Mouse (Mus musculus) hematopoietic stem cell, adult 5-6 weeks (primary cell): ENCODE results near the gene Smurf2. TPM values are rescaled to one million over a fixed set of nuclear protein-coding genes. Genes with fewer than 3 reads are reported as not detected.
A peak's percentile ranks its signal among the peaks of the same experiment; 100 is the strongest.
"Not testable (repeated sequence)": the region's sequence is repeated elsewhere in the genome, so short reads cannot be mapped to it uniquely, and the experiment has no call there.

Experiments used
- ATAC-seq, 2 experiments: fragments of 125-278 bp in 1 of 2; replicated peaks in 1 of 2; 2 replicates each; pipeline ENCODE4 v1.8.0; 2016 to 2017; ENCODE audit warnings: inconsistent platforms in 2 of 2, mild to moderate bottlenecking in 2 of 2, moderate number of reproducible peaks in 2 of 2, low read depth in 1 of 2, moderate TSS enrichment in 1 of 2; ENCODE audit not compliant: low FRiP score in 2 of 2, poor library complexity in 2 of 2, severe bottlenecking in 2 of 2, insufficient read depth in 1 of 2, low TSS enrichment in 1 of 2
- total RNA-seq: library from RNA; stranded (forward); fragments of 172-1452, 232-1000 nt; gene quantifications from 2 replicates; pipeline ENCODE4 v1.2.3, GENCODE M21; 2017

The Smurf2 gene
- total RNA-seq, 1 experiment from 2014 or later, result 50.8 TPM

GRCm38 (mm10) chr11:106788026-106788774, 132.3 kb downstream of the Smurf2 start:
- peak; percentile 52 to 68 for ATAC-seq

DNA sequence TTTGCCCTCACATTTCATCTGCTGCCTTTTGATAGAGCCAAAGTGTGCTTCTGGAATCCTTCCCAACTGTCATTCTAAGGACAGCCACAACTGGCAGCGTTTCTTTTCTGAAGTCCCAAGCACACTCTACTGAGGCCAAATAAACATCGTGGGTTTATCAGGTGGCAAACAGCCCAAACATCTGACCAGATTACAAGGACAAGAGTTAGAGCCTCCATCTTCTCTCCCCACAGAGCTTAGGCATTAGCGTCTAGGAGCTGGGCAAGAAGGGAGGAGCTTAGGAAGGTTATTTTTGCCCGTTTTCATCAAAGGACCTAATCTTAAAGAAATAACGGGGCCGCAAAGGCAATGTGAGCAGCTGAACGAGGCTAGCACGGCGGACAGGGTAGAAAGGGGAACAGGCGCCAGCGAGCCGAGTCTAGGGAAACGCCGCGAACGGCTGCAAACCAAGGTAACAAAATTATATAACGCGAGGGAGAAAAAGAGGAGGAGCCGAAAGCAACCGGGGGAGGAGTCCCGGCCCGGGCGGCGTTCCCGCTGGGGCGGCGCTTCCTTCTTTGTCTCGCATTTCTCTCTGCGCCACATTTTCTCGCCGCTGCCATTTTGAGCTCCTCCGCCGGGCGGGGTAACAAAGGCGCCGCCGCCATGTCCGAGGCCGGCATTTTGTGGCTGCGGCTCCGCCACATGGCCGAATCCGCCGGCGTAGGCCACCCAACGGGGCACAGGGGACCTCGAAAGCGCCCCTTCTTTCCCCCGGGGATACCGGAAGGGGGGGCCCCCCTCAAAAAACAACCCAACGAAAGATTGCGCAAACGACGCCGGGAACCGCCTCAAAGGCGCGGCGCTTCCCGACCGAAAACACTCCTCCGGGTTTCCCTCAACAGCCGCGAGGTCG, 133.1 kb downstream of the Smurf2 start:
- peak; percentile 6 to 15 for ATAC-seq

GRCm38 (mm10) chr11:106785043-106785442, 135.5 kb downstream of the Smurf2 start:
- no peak for ATAC-seq

GRCm38 (mm10) chr11:106784476-106784875, 136.0 kb downstream of the Smurf2 start:
- ATAC-seq, result no peak

GRCm38 (mm10) chr11:106782841-106783764, 137.4 kb downstream of the Smurf2 start:
- no peak for ATAC-seq

- not testable (repeated sequence) for ATAC-seq
Observed at GRCm38 (mm10) chr11:106782271-106782670, 138.2 kb downstream of the Smurf2 start.

GRCm38 (mm10) chr11:106780590-106781220, 139.8 kb downstream of the Smurf2 start:
- ATAC-seq, result no peak

GRCm38 (mm10) chr11:106780089-106780425, 140.5 kb downstream of the Smurf2 start:
- no peak; a peak in 1 of 4 replicates for ATAC-seq

GRCm38 (mm10) chr11:106779388-106780088, 141.0 kb downstream of the Smurf2 start, which contains the start of gene Polg2:
Gene Polg2, minus strand, starts transcription at chr11:106779537.
- ATAC-seq, result peak; percentile 82 to 90

DNA sequence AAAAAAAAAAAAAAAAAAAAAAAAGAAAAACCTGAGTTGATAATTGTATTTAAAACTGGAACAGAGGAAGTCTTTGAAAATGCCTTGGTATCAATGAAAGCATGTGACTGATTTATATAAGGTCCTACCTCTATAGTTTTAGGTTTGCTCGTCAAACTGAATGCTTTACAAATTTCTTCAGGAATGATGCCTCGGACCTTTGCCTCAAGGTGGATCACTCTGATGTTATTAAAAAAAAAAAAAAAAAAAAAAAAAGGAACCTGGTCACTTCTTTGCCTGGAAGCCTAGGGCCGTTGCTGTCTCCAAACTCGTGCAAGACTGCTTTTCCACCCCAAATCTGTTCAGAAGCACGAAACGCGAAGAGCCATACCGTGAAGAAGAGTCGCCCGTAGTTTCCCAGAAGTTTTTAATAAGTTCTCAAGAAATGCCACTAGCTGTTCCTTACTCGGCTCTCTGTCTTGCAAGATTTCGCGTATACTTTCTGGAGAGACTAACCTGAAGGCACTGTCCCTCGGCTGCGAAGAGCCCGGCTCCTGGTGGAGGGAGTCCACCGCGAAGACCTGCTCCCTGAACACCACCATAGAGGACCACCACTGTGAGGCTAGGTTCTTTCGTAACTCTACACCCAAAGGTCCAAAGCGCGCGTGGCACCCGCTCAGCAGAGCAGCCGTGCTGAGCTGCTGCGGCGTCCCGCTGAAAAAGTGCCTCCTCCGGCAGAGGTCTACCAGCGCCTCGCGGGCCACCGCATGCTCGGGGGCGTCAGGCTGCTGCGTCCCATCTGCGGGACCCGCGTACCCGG, 141.7 kb downstream of the Smurf2 start:
- peak in 1 of 2 experiments; percentile 5; a peak in 2 of 4 replicates for ATAC-seq

- no peak for ATAC-seq
Observed at GRCm38 (mm10) chr11:106778132-106778531, 142.4 kb downstream of the Smurf2 start.

- ATAC-seq, result no peak
Observed at GRCm38 (mm10) chr11:106777395-106777794, 143.1 kb downstream of the Smurf2 start.

DNA sequence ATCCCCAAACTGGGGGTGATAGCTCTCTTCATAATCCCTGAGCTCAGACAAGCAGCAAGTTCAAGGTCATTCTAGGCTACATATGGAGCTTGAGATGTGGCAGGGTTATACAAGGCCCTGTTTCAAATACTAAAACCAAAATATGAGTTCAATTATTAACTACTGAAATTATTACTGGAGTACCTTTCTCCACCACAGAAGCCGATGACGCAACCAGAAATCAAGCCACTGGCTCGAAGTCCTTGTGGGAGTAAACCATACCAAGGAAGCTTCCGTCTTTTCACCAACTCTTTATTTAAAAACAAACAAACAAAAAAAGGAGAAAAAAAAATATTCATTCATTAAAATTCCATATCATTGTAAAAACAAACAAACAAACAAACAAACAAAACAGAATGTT, 143.6 kb downstream of the Smurf2 start:
- ATAC-seq, result no peak

GRCm38 (mm10) chr11:106773061-106773460, 147.5 kb downstream of the Smurf2 start:
- no peak for ATAC-seq

DNA sequence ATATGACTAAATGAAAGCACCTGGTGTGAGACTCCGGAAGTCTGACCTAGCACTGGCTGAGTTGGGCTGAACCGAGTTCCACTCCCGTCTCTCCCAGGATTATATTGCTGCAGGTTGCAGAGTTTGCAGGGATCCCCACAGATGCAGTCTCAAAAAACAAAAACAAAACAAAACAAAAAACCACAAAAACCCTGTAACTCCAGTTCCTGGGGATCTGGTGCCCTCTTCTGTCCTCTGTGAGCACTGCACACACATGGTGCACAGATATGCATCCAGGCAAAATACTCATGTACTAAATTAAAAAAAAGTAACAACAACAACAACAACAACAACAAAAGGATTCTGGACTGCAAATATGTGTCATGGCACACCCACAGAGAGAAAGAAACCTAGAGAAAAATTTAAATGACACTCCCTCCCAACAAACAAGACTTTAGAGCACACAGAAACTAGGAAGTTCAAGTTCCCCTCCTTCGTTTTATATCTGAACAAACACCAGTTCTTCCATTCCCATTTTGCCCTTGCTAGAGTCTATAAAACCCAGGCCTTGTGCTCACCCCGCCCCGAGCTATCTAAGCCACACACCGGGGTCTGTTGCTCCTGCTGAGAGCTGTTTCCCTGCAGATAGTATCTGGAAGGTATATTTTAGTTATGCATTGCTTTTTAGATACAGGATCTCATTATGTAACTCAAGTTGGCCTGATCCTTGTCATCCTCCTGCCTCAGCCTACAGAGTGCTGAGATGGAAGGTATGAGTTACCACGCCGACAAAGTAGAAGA, 150.1 kb downstream of the Smurf2 start:
- ATAC-seq, result peak; percentile 37 to 46; a peak in 1 of 4 replicates
